In genomic region chr2:136952238-136952637, GRCm38 (mm10) we compare ENCODE assay signal across 12 mouse cellular contexts.
DNase-seq lines count a peak whose midpoint lies in the region; ATAC-seq and TF ChIP-seq lines count a peak whose summit lies in the region.
"Had no signal": no experiment of that assay in that cellular context is flagged by ENCODE, and none has a peak within 500 bp of the region (broad histone marks: within the 10 kb centered on the region; RNA-seq: fewer than 3 reads in every experiment).

No protein-coding gene starts in this region.

- no peak for TF ChIP-seq EP300 in lung, postnatal 0 days (IDR thresholded peaks at IDR 0.05)
- TF ChIP-seq EP300 in liver, embryonic 14.5 days (IDR thresholded peaks at IDR 0.05; ENCODE audit: low read depth): peak; percentile 28; the same call in 1 of the 2 replicates
- TF ChIP-seq EP300 in stomach, postnatal 0 days (optimal IDR thresholded peaks at IDR 0.05): no peak

- DNase-seq in lung, postnatal 0 days (ENCODE audit: low spot score): no peak
- no peak for DNase-seq in lung, postnatal 10 days
- peak; percentile 85 for DNase-seq in kidney, adult 9 months
- peak in 1 of 3 experiments; percentile 4 for DNase-seq in liver, embryonic 14.5 days (ENCODE audit: low read depth in 3 of 3, low spot score in 3 of 3)
- no peak for DNase-seq in stomach, postnatal 0 days (ENCODE audit: low spot score)
- DNase-seq in layer of hippocampus, postnatal 25 days (ENCODE audit: extremely low spot score in 1 of 2, low spot score in 1 of 2): no peak
- no peak for DNase-seq in heart, adult 8-10 months (ENCODE audit: low spot score)
- DNase-seq: cerebellum, adult 11-12 months; right cerebral cortex, postnatal 14 days had no signal

- no peak for TF ChIP-seq CTCF in lung, postnatal 0 days (IDR thresholded peaks at IDR 0.05)
- no peak for TF ChIP-seq CTCF in liver, embryonic 14.5 days (IDR thresholded peaks at IDR 0.05; ENCODE audit: low read depth)
- no peak for TF ChIP-seq CTCF in stomach, postnatal 0 days (IDR thresholded peaks at IDR 0.05; ENCODE audit: low read depth)

- peaks cover 11% of the 10 kb centered on the region; the same call in 1 of the 2 replicates for H3K4me1 ChIP-seq in lung, postnatal 0 days (ENCODE audit: insufficient read depth, low read depth, low read length)
- H3K4me1 ChIP-seq in liver, embryonic 14.5 days (replicated peaks; ENCODE audit: control insufficient read depth in 2 of 2, insufficient read depth in 2 of 2, low read length in 1 of 2): peaks cover 0 to 8% of the 10 kb centered on the region in 2 experiments; a peak in 1 of 4 replicates
- no peaks in the 10 kb centered on the region; the same call in none of the 2 replicates for H3K4me1 ChIP-seq in stomach, postnatal 0 days (replicated peaks; ENCODE audit: control insufficient read depth, insufficient read depth)

- H3K4me2 ChIP-seq in lung, postnatal 0 days (replicated peaks; ENCODE audit: low read depth, low read length): no peak overlapping the region
- no peak overlapping the region for H3K4me2 ChIP-seq in liver, embryonic 14.5 days (ENCODE audit: low read depth)
- no peak overlapping the region for H3K4me2 ChIP-seq in stomach, postnatal 0 days (replicated peaks; ENCODE audit: low read depth)
- H3K4me2 ChIP-seq: midbrain, embryonic 11.5 days had no signal

- no peak overlapping the region for H3K9ac ChIP-seq in lung, postnatal 0 days (replicated peaks; ENCODE audit: low read depth)
- no peak overlapping the region for H3K9ac ChIP-seq in liver, embryonic 14.5 days (replicated peaks)
- H3K9ac ChIP-seq in stomach, postnatal 0 days (ENCODE audit: low read length): no peak overlapping the region

- no peak overlapping the region for H3K27ac ChIP-seq in lung, postnatal 0 days (ENCODE audit: low read length)
- no peak overlapping the region for H3K27ac ChIP-seq in liver, embryonic 14.5 days
- H3K27ac ChIP-seq in stomach, postnatal 0 days (replicated peaks): no peak overlapping the region
- H3K27ac ChIP-seq: kidney, postnatal 0 days had no signal

- WGBS in lung, postnatal 0 days: 32% methylated on average over 1 of the region's 1 CpGs
- WGBS in liver, embryonic 14.5 days (ENCODE audit: insufficient replicate concordance): 36% methylated on average over 1 of the region's 1 CpGs
- WGBS in stomach, postnatal 0 days: 23% methylated on average over 1 of the region's 1 CpGs

- H3K4me3 ChIP-seq in lung, postnatal 0 days (ENCODE audit: low read depth, low read length): no peak overlapping the region
- H3K4me3 ChIP-seq in liver, embryonic 14.5 days (ENCODE audit: insufficient read depth in 1 of 2, low read depth in 2 of 2, low read length in 2 of 2): no peak overlapping the region
- H3K4me3 ChIP-seq in stomach, postnatal 0 days (ENCODE audit: low read depth, low read length): no peak overlapping the region

- no peaks in the 10 kb centered on the region for H3K36me3 ChIP-seq in lung, postnatal 0 days (ENCODE audit: insufficient read depth, low read length)
- no peaks in the 10 kb centered on the region for H3K36me3 ChIP-seq in liver, embryonic 14.5 days (replicated peaks; ENCODE audit: control insufficient read depth, insufficient read depth, low read depth)
- H3K36me3 ChIP-seq in stomach, postnatal 0 days (ENCODE audit: control insufficient read depth, insufficient read depth, low read length): no peaks in the 10 kb centered on the region

- H3K9me3 ChIP-seq in lung, postnatal 0 days (ENCODE audit: low read length): no peaks in the 10 kb centered on the region
- no peaks in the 10 kb centered on the region for H3K9me3 ChIP-seq in liver, embryonic 14.5 days (ENCODE audit: control insufficient read depth, low read length)
- no peaks in the 10 kb centered on the region for H3K9me3 ChIP-seq in stomach, postnatal 0 days (ENCODE audit: control insufficient read depth, low read length)

- ATAC-seq in lung, postnatal 0 days: peak; percentile 43
- ATAC-seq in liver, embryonic 14.5 days (ENCODE audit: insufficient read depth): peak; percentile 72
- ATAC-seq in stomach, postnatal 0 days (ENCODE audit: low FRiP score, low TSS enrichment): peak; percentile 18; the same call in 1 of the 2 replicates
- ATAC-seq: activated CD4-positive, CD25-positive, alpha-beta regulatory T cell, adult 4 months had no signal

- no peaks in the 10 kb centered on the region for H3K27me3 ChIP-seq in lung, postnatal 0 days (replicated peaks; ENCODE audit: insufficient read depth, low read length)
- H3K27me3 ChIP-seq in liver, embryonic 14.5 days (ENCODE audit: control insufficient read depth, insufficient read depth, low read length): no peaks in the 10 kb centered on the region
- no peaks in the 10 kb centered on the region for H3K27me3 ChIP-seq in stomach, postnatal 0 days (ENCODE audit: control insufficient read depth, insufficient read depth, low read length)

Comparison
In these comparisons a context has a peak if more than half of its experiments do, and no peak if none do; other contexts are left out.
1. ATAC-seq: peak in every context shown above with its lines; median percentile 72 in liver, embryonic 14.5 days; 43 in lung, postnatal 0 days; 18 in stomach, postnatal 0 days.